Mouse (Mus musculus) olfactory bulb, adult 2 months (tissue): ENCODE measurements around the gene Frmpd4.

Experiments used
- CTCF ChIP-seq: fragments of 200-500 bp; IDR thresholded peaks from 2 replicates; pipeline ENCODE4 v1.5.1; 2012; ENCODE audit warnings: low read depth, mild to moderate bottlenecking, low read length, moderate library complexity; ENCODE audit not compliant: insufficient read depth
- POLR2A ChIP-seq: fragments of 200-500 bp; IDR thresholded peaks from 2 replicates; pipeline ENCODE4 v1.6.1; 2012; ENCODE audit warnings: mild to moderate bottlenecking, low read depth, low read length, moderate library complexity; ENCODE audit not compliant: insufficient read depth

DNA sequence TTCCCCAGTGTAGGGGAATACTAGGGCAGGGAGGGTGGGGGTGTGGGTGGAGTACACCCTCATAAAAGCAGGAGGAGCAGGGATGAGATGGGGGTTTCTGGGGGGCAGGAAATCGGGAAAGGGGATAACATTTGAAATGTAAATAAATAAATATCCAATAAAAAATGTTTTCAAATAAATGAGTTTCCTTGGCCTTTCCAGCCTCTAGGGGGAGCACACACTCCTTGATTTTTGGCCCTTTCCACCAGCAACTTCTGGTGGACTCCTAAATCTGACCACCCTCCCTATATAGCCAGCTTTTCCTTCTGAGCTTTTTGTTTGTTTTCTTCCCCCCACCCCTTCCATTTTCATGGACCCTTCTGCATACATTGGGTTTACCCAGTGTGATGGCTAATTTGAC, 7.3 kb upstream of the Frmpd4 start:
- no peak for TF ChIP-seq POLR2A
- no peak for TF ChIP-seq CTCF
